Mouse (Mus musculus) testis, postnatal 14 days (tissue): Measurements from ENCODE around the gene Parp8.

Source experiments
- DNase-seq: peaks from one replicate; pipeline ENCODE4 v3.0.0; 2021; ENCODE audit warnings: low spot score

Gene Parp8

DNA sequence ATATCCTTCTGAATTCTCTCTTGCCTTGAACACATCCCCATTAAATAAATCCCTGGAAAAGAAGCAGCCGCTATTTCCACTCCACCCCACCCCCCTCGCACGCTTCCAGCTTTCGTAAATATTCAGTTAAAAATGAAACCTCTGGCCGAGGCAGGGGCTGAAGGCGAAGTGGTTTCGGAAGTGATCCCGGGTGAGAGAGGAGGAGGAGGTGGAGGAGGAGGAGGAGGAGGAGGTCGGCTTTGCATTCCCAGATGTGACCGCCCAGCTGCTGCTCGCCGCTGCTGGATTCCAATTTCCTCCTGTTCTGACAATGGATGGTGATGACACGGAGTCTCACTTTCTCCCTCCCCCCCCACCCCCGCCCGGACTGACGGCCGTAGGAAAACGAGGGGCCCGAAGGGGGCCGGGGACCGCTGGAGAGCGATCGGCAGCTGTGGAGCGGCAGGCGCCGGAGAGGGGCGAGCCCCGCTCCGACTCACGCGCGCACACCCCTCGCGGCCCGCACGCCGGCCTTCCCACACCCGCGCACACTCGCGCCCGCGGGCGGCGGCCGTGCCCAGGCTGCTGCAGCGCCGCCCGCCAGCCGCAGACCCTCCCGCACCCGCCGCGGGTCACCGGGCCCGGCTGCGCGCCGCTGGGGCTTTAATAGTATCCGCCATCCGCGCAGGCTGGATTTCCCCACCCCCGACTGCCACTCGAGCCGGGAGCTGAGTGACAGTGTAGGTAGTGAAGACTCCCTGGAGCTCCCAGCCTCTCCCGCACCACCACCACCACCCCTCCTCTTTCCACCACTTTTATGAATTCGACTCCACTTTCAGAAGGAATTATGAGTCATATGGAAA lies at the start of gene Parp8:
TSS of gene Parp8 (minus strand) at position 312 of the 842 bp plus-strand sequence.
- peak; percentile 27 for DNase-seq

DNA sequence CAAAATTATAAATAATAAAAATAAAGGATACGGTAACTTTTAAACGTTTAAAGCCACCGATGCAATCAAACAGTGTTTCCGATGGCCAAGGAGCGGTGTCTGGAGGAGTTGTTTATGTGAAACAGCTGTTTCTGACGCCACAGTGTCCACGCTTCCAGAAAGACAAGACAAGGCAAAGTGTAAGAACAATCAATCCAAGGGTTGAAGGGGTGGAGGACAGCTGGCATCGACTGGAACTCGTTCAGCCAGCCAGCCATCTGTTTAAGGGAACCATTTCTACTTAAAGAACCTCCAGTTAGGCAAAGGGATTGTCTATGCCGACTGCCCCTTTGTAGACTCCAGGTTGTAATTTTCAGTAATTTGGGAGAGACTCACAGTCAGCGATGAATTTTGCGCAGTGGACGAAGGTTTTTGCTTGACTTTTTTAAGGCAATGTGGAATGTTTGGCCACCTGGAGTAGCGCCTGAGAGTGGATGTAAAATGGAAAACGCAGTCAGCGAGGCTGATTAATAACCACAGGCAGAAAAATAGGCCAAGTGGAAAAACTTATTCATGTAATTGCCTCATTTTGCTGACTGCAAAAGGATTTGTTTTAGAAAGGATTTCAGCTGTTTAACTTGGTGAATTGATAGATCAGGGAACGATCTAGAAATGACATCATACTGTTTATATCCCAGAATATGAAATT lies 37.4 kb upstream of the Parp8 start:
- no peak for DNase-seq

DNA sequence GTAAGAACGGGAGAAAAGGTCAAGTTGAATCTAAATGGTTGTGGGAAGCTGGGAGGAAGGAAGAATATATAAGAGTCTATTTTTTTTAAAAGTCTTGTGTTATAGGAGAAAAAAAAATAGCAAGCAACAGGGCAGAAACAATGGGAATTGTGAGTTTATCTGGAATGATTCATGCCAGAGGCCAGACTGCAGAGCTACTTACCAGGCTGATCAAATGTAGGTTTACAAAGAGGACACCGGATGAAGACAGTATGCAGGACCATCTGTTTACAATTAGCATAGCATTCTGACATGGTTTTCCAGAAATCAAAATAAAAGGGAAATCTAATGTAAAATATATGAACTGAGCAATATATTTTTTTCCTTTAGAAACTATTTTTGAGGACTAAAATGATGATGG lies 31.1 kb upstream of the Parp8 start:
- no peak for DNase-seq

DNA sequence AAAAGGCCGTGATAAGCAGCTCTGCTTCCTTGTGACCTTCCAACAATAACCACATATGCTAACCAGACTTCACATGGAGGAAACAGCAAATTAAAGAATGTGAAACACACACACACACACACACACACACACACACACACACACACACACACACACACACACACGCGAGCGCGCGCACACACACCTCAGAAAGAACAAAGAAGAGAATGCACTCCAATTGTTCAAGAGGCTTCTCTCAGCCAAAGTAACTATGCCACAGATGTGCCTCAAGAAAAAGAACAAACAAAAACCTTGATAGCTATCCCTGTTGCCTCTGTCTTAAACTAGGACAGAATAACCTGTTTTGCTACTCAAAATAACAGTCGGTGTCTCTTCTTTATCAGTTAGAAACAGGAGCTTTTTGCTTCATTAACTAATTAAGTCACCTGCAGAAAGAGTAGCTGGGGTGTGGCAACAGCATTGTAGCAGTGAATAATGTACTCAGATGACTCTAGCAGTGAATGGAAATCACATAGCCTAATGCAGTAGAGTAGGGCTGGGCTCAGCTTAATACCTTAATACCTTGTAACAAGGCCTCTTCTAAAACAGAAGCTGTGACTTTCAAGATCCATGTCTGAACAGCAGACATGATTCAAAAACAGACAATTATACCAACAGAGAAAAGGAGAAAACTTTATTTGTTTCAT lies 29.6 kb upstream of the Parp8 start:
- DNase-seq: no peak

DNA sequence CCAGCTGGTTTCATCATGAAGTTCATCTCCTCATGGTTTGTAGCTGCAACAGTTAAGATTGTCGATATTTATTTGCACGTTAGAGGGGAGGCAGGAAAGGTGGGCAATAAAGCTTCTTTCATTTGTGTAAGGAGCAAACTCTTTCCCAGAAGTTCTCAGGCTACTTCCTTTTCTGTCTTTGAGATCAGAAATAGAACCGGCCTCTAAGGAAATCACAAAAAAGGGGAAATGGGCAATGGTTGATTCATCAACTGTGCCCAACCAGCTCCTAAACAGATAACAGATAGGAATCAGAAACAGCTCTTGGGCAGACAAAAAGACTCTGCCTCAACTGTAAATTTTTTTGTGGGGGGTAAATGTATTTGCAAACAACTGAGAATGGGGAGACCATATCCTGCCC lies 27.4 kb upstream of the Parp8 start:
- no peak for DNase-seq

DNA sequence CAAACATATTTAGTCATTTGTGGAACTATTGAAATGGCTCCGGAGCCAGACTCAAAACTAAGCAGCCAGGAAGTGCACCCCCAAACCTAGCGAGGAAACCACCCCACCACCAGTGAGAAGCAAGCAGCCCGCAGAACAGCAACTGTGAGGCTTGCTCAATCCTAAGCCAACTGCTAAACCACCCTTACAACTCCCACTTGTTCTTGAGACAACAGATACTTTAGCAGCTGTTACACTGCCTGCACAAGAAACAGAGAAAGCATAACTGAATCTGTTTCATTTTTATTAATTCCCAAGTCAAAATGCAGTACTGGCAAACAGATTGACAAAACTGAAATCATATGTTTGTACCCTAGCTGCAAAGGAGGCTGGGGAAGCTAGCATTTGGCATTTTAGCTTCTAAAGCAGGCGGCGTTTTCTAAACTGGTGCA lies 23.2 kb upstream of the Parp8 start:
- no peak for DNase-seq

DNA sequence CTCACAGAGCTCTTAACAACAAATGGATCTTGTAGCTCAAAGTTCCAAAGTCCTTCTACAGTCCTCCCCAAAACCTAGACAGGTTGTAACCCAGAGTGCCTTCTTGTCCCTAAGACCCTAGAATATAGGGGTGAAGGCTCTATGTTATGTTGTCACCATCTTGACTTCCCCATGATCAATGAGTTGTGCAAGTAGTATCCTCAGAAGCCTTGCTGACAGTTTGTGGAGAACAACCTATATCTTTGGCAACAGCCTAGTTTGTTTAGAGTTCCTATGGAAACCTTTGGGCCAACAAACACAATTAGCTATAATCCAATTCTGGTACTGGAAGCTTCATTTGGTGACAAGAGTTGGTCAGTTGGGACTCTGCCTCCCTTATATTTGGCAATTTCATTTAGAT lies 18.2 kb upstream of the Parp8 start:
- DNase-seq: no peak

DNA sequence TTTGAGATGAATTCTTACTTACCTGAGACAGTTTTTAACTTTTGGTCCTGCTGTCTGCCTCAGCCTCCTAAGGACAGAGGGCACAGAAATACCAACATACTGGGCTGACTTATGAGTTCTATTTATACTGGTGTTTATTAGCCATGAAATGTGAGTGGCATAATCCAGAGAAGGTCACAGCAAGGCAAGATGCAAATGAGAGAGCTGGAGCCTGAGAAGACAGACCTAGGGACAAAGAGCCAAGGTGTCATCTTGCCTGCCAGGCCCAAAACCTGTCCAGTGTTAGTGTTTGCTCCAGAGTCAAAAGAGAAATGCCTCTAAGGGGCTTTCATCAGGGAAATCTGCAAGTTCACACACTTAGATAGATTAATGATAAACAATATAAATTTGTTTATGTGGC lies 15.7 kb upstream of the Parp8 start:
- no peak for DNase-seq

DNA sequence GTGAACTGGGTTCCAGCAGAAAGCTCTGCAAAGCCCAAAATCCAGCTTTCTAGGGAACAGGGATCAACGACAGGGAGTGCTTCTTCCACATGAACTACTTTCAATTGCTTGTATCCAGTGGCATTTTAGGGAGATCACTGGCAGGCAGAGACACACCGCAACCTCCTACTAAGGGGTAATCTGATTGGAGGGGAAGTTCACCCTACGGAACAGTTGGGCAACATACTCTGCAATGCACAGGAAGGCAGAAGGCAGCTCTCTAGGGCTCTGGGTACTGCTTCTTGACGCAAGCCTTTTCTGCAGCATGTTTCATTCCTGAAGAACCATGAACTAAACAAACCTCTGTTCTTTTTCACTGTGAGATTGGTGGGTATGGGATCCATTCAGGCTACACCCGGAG lies 10.9 kb upstream of the Parp8 start:
- no peak for DNase-seq

DNA sequence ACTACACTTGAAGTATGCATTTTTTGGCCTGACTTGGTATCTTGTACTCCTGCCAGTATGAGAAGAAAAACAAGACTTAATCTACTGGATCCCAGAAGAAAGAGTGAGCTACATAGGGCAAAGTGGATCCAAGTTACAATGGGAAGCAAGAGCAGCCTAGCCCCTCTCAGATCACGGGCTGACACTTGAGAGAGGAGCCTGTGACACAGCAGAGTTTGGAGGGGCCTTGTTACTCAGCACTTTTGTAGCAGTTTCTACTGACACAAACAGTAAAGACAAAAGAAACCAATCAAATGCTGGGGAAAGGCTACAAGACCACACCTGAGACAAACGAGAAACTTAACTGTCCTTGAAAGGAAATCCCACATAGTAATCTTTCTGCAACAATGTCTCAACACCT lies 9.8 kb upstream of the Parp8 start:
- peak; percentile 31 for DNase-seq

DNA sequence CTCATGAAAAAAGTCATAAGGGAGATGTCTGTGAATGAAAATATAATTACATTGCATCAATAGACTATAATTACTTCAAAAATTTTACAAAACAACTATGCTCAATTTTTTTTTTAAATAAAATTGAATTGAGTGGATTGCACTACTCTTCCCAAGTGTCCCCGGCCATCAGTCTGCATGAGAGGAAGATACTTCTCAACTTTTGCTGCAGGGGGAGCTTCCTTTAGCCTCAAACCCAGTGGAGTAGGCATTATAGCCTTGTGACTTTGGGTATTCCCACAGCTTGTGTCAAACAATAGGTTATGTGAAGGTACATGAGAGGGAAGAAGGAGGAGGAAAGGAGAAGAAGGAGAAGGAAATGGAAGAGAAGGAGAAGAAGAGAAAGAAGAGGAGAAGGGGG lies 9.3 kb upstream of the Parp8 start:
- DNase-seq: no peak

DNA sequence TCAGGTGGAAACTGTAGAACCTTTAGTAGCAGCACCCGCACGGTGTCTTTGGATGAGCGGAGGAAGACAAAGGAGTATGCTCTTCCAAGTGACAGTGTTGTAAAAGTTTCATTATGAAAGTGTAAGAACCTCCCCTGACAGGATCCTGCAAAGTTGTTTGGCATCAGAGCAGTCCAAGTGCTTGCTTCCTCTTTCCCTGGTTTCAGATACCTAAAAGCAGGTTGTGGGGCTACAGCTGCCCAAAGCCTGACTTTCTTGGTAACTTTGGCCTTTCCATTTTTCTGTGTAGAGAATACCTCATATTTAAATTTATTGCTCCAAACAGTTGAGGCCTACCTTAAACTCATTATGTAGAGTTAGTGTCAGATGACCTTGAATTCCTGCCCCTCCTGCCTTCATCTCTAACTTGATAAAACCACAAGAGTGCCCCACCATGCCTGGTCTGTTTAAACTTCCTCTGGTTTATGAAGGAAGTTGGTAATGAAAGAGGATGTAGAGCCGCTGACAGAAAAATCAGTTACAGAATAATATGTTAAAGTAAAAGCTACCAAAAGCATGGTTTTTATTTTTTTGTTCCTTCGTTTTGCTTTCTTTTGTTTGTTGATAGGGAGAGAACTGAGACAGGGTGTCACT lies 8.5 kb upstream of the Parp8 start:
- DNase-seq: no peak

DNA sequence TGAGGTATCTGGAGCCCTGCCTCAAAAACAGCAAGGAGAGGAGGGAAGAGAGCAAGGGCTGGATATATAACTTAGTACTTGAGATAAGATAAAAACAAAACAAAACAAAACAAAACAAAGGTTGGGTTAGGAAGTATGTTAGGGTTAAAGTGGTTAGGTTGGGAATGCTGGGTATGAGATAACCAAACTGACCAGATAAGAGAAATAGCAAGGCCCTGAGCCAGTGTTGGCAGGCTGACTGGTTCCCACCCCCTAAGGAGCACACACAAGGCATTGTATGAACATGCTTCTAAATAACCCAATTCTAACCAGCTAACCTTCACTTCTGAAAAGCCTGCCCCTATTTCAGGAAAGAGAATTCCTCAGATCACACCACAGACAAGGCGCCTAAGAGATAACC lies 7.1 kb upstream of the Parp8 start:
- DNase-seq: no peak

DNA sequence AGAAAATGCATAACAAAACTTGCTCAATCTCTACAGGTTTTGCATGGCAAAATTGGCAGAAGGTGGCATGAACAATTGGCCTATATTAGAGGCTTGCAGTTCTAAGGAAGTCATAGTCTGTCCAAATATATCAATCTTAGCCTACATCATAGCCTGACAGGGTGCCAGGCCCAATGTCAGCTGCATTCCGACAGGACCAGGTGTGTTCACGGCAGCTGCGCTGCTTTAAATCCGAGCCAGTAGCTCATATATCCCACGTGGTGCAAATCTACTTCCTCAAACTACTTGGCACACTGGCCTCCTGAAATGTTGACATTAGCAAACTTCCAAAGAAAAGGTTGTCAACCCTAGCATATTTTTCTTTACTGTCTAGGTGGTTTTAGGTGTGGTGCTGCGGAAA lies 6.2 kb upstream of the Parp8 start:
- no peak for DNase-seq

DNA sequence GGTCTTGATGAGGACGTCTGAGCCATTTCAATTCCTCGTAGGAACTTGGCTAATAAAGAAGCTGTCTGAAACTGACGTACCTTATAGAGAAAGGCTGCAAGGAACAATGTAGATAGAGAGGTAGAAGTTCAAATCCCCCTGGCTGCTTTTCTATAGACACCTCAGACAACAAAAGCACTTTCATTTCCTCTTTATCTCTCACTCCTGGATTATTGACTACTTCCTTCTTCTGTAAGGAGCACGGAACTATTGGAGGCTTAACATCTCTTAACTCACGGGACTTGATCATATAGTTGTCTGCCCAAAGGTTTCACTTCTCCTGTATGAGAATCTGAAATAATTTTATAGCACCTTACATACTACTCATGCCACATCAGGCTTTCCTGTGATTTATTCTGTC lies 2.9 kb upstream of the Parp8 start:
- DNase-seq: no peak

DNA sequence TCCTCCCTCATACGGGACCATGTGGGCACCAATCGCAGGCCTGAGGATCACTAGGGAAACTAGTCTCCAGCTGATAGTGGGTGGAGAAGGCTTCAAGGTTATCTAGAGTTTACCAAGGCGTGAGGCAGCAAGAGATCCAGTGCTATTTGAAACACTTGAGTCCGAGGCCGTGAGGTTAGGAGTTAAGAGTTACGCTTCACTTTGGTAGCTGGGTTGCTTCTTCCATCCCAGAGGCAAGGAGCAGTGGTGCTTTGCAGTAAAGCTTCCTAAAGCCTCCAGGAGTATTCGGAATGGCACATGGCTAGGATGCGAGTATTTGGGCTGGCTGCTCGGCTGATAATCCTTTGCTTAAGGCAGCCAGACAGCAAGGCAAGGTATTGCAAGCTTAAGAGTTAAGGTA lies 2.0 kb upstream of the Parp8 start:
- no peak for DNase-seq

DNA sequence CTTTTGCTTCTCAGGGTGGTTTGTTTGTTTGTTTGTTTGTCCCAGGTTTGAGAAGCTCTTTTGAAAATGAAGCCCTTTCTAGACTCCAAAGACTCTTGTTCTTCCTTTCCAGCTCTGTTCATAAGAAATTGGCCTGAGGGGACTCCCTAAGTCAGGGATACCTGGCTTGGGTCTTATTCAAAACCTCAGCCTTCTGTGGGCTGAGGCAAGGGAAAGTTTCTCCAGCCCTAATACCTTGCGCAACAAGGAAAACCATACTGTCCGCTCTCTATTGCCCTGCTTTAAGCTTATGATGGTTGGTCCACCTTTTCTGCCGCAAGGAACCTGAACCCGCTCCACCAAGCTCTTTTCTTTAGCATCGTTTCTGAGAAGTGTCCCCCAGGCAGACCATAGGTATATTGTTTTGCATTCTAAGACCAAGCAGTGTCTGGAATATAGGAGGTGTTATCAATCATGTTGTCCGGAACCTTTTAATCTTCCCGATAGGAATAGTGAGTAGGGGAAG lies 991 bp upstream of the Parp8 start:
- no peak for DNase-seq

DNA sequence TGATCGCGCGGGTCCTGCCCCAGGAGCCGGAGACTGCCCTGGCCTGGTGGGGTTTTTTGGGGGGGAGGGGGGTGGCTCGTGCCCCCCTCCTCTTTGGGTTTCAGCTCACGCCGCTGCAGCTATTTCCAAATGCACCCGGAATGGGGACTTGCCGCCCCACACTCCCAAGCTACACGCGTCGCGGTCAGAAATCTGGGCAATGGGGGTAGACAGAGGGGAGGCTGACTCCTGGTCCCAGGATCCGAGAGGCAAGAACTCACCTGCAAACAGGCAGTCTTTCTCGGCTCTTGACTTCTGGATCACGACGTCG lies 466 bp downstream of the Parp8 start:
- DNase-seq: no peak

DNA sequence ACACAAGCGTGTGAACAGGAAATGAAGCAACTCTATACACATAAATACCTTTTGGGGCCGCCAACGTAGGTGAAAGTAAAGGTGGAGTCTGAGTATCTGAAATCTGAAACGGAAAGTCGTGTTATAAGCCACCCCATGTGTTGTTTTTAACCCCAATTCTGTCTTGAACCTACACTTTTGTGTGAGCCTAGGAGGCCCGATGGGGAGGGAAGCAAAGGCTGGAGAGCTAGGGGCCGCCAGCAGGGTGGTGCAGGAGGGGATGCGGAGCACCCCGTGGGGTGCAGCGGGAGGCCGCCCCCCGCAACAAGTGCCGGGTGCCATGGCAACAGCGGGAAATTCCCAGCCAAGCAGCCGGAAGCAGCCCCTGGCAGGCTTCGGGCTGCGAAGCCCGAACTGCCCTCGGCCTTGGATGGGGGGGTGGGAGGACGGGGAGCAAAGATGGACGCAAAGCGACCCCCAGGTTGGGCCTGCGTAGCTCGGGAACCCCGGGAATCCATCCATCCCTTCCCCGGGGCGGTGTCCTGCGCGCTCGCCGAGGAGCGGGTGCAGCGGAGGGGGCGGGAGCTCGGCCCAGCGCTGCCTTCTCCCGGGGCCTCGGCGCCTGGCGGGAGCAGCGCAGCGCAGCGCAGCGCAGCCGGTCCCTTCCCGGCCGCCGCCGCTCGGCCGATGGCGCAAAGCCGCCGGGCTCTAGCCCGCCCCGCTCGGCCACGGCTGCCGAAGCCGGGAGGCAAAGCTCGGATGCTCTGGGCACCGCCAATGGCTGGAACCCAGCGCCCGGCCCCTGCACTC lies 1.0 kb downstream of the Parp8 start:
- DNase-seq: peak; percentile 76

DNA sequence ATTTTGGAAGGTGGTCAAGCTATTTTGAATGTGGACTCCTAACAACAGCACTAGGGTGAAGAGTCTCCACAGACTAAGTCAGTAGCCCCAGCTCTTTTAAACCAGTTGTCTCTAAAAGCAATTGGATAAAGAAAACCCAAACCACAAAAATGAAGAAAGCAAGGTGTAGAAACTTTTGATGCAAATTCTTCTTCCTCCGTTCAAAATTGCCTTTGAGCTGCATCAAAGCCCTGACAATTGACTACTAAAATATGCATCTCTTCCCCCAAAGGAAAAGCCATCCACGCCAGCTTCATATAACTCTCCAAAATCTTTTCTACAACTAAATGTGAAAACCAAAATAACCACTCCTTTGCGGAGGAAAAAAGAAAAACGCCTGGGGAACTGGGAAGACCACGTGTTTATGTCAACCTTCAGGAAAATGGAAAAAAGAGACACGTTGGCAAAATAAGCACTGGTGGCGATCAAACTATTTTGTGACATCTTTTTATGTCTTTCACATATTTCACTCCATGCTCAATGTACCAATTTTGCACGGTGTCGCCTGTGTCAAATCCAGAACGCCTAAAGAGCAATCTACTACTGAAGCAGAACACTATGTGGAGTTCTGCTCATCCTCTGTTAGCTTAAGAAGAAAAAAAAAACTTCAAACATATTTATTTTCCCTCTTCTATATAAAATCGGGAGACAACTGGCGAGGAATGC lies 1.8 kb downstream of the Parp8 start:
- DNase-seq: no peak

DNA sequence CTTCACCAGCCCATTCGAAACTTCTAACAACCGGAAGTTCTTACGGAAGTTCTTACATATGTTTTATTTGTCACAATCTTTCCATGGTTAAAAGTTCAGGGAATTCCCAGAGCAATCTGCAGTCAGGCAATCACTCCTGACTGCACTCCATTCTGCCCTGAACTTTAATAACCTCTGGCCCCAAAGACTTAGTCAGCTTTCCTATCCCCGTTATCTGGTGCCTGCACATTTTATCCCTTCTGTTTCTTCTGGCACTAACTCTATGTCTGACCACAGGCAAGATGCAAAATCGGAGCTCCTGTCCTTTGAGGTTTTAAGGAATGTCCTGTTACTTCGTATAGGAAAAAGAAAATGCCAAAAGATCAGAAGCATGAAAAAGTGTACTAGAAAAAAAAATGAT lies 4.7 kb downstream of the Parp8 start:
- DNase-seq: no peak
